Mouse (Mus musculus) lung, postnatal 0 days (tissue): ENCODE results near the gene Capn13. TPM values are rescaled to one million over a fixed set of nuclear protein-coding genes. Genes with fewer than 3 reads are reported as not detected.

Source experiments
- ATAC-seq: fragments of 200-750 bp; cut with Nextera tagmentation; 2 replicates; pipeline ENCODE4 v1.8.0; 2017; ENCODE audit warnings: moderate library complexity
- DNase-seq: peaks from one replicate; pipeline ENCODE4 v3.0.0-alpha.2; 2016; ENCODE audit warnings: low spot score
- H3K27ac ChIP-seq: fragments of 300-500 bp; sonication (generic); 2 replicates; pipeline ENCODE4 v1.5.1; 2014; ENCODE audit warnings: antibody characterized with exemption, mild to moderate bottlenecking, low read length, mixed read lengths
- H3K27me3 ChIP-seq: fragments of 300-500 bp; sonication (generic); replicated peaks from 2 replicates; pipeline ENCODE4 v1.6.1; 2014; ENCODE audit warnings: low read length, mixed read lengths; ENCODE audit not compliant: insufficient read depth
- H3K36me3 ChIP-seq: fragments of 300-500 bp; sonication (generic); 2 replicates; pipeline ENCODE4 v1.6.1; 2014; ENCODE audit warnings: low read length, mixed read lengths; ENCODE audit not compliant: insufficient read depth
- H3K4me1 ChIP-seq: fragments of 300-500 bp; sonication (generic); 2 replicates; pipeline ENCODE4 v1.6.1; 2014; ENCODE audit warnings: antibody characterized with exemption, low read depth, low read length, mixed read lengths; ENCODE audit not compliant: insufficient read depth
- H3K4me2 ChIP-seq: fragments of 300-500 bp; sonication (generic); replicated peaks from 2 replicates; pipeline ENCODE4 v1.6.1; 2014; ENCODE audit warnings: low read depth, mild to moderate bottlenecking, low read length, moderate library complexity, mixed read lengths
- H3K4me3 ChIP-seq: fragments of 300-500 bp; sonication (generic); 2 replicates; pipeline ENCODE4 v1.5.1; 2014; ENCODE audit warnings: low read depth, low read length
- H3K9ac ChIP-seq: fragments of 300-500 bp; sonication (generic); replicated peaks from 2 replicates; pipeline ENCODE4 v1.6.1; 2014; ENCODE audit warnings: low read depth, mild to moderate bottlenecking
- H3K9me3 ChIP-seq: fragments of 300-500 bp; sonication (generic); 2 replicates; pipeline ENCODE4 v1.6.1; 2016; ENCODE audit warnings: low read length, mixed read lengths
- CTCF ChIP-seq: IDR thresholded peaks from 2 replicates; pipeline ENCODE4 v1.5.1; 2016; ENCODE audit warnings: antibody characterized with exemption, mild to moderate bottlenecking
- EP300 ChIP-seq: IDR thresholded peaks from 2 replicates; pipeline ENCODE4 v1.6.1; 2016; ENCODE audit warnings: antibody characterized with exemption, mild to moderate bottlenecking, control low read depth
- WGBS: fragments of 180-500 bp; shearing (Covaris S2); extraction: QIAGEN DNeasy Blood & Tissue Kit; methylation state at CpG from one replicate; pipeline ENCODE4 v1.1.7; 2014; 5-methylcytosine and 5-hydroxymethylcytosine counted together
- polyA plus RNA-seq: library from polyadenylated mRNA; unstranded; fragments of >200 nt; fragmentation: Nextera tagmentation; extraction: Ambion mirVana; gene quantifications from 2 replicates; pipeline ENCODE4 v1.2.1, GENCODE M21; 2015

Gene Capn13
- polyA plus RNA-seq, 1 experiment from 2014 or later: not detected

GRCm38 (mm10) chr17:73367334-73367733 is 33.3 kb downstream of the Capn13 start:
- TF ChIP-seq CTCF (no peak), EP300 (no peak)
- no peak for DNase-seq
- Histone ChIP-seq H3K27ac (no peak overlapping the region), H3K9ac (no peak overlapping the region), H3K36me3 (no peaks in the 10 kb centered on the region), H3K4me2 (no peak overlapping the region), H3K27me3 (no peaks in the 10 kb centered on the region), H3K4me3 (no peak overlapping the region), H3K4me1 (no peaks in the 10 kb centered on the region), H3K9me3 (no peaks in the 10 kb centered on the region)
- 80% methylated on average over 3 of the region's 3 CpGs for WGBS
- no peak for ATAC-seq

DNA sequence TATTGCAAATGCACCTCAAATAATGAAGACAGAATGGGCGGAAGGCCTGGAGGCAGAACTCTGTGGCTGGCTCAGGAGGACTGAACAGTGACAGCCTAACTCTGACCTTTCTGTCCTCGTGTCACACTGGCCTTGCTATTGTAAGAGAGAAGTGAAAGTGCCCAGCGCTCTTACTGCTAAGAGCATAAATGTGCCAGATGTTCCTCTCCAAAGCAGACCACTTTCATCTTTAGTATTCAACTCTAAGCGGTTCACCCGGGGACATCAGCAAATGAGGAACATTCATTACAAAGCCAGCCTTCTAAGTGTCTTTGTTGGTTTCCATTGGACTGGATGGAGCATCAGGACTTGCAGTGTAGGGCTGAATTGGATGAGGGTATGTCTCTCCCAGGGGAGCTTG is 39.6 kb downstream of the Capn13 start:
- Histone ChIP-seq H3K4me3 (no peak overlapping the region), H3K27me3 (no peaks in the 10 kb centered on the region), H3K4me2 (no peak overlapping the region), H3K9me3 (no peaks in the 10 kb centered on the region), H3K9ac (no peak overlapping the region), H3K36me3 (no peaks in the 10 kb centered on the region), H3K27ac (no peak overlapping the region), H3K4me1 (no peaks in the 10 kb centered on the region)
- WGBS: 72% methylated on average over 5 of the region's 5 CpGs
- ATAC-seq (no peak), DNase-seq (no peak)
- TF ChIP-seq EP300 (no peak), CTCF (no peak)

GRCm38 (mm10) chr17:73343632-73344390 is 56.9 kb downstream of the Capn13 start:
- H3K4me1 ChIP-seq: no peaks in the 10 kb centered on the region
- H3K9me3 ChIP-seq: no peaks in the 10 kb centered on the region
- H3K9ac ChIP-seq: no peak overlapping the region
- TF ChIP-seq EP300: no peak
- TF ChIP-seq CTCF: no peak
- WGBS: 66% methylated on average over 6 of the region's 6 CpGs
- no peak overlapping the region for H3K4me3 ChIP-seq
- H3K4me2 ChIP-seq: no peak overlapping the region
- H3K36me3 ChIP-seq: no peaks in the 10 kb centered on the region
- no peaks in the 10 kb centered on the region for H3K27me3 ChIP-seq
- ATAC-seq (no peak), DNase-seq (no peak)
- H3K27ac ChIP-seq: no peak overlapping the region

GRCm38 (mm10) chr17:73342673-73343072 is 58.0 kb downstream of the Capn13 start:
- H3K4me3 ChIP-seq: no peak overlapping the region
- no peak overlapping the region for H3K9ac ChIP-seq
- no peak overlapping the region for H3K27ac ChIP-seq
- 69% methylated on average over 14 of the region's 14 CpGs for WGBS
- DNase-seq (no peak), ATAC-seq (no peak)
- H3K36me3 ChIP-seq: no peaks in the 10 kb centered on the region
- no peaks in the 10 kb centered on the region for H3K4me1 ChIP-seq
- TF ChIP-seq CTCF (no peak), EP300 (no peak)
- no peaks in the 10 kb centered on the region for H3K9me3 ChIP-seq
- no peaks in the 10 kb centered on the region for H3K27me3 ChIP-seq
- no peak overlapping the region for H3K4me2 ChIP-seq

GRCm38 (mm10) chr17:73329071-73329470 is 71.6 kb downstream of the Capn13 start:
- no peaks in the 10 kb centered on the region for H3K4me1 ChIP-seq
- ATAC-seq (no peak), DNase-seq (no peak)
- H3K27ac ChIP-seq: no peak overlapping the region
- TF ChIP-seq EP300 (no peak), CTCF (no peak)
- 57% methylated on average over 5 of the region's 5 CpGs for WGBS
- no peak overlapping the region for H3K9ac ChIP-seq
- H3K27me3 ChIP-seq: no peaks in the 10 kb centered on the region
- H3K36me3 ChIP-seq: no peaks in the 10 kb centered on the region
- H3K4me3 ChIP-seq: no peak overlapping the region
- H3K9me3 ChIP-seq: no peaks in the 10 kb centered on the region
- H3K4me2 ChIP-seq: no peak overlapping the region

DNA sequence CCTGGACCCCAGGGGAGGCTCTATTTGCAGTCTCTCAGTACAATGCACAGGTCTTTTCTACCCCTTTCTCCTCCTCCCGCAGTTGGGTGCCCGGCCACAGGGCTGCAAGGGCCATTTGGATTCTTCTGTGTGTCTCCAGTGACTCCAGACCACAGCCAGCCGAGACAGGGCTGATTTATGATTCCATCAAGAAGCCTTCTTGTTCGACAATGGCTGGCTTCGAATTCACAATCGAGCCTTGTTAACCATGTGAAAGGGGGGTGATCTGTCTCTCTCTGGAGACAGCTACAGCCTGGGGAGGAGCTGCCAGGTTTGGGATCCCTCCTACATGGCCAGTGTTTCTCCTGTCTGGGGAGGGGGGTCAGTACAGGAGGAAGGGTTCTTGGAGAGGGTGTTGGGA is 75.4 kb downstream of the Capn13 start:
- Histone ChIP-seq H3K27ac (no peak overlapping the region), H3K36me3 (no peaks in the 10 kb centered on the region), H3K4me3 (no peak overlapping the region), H3K9me3 (no peaks in the 10 kb centered on the region), H3K4me2 (no peak overlapping the region), H3K27me3 (no peaks in the 10 kb centered on the region), H3K4me1 (no peaks in the 10 kb centered on the region), H3K9ac (no peak overlapping the region)
- no peak for ATAC-seq
- WGBS: 26% methylated on average over 6 of the region's 6 CpGs
- DNase-seq: no peak
- TF ChIP-seq CTCF: no peak
- no peak for TF ChIP-seq EP300
